Mouse (Mus musculus): ENCODE measurements around the gene Dag1.
"Not testable (repeated sequence)": the region's sequence is repeated elsewhere in the genome, so short reads cannot be mapped to it uniquely, and the experiment has no call there.

Dag1 gene

DNA sequence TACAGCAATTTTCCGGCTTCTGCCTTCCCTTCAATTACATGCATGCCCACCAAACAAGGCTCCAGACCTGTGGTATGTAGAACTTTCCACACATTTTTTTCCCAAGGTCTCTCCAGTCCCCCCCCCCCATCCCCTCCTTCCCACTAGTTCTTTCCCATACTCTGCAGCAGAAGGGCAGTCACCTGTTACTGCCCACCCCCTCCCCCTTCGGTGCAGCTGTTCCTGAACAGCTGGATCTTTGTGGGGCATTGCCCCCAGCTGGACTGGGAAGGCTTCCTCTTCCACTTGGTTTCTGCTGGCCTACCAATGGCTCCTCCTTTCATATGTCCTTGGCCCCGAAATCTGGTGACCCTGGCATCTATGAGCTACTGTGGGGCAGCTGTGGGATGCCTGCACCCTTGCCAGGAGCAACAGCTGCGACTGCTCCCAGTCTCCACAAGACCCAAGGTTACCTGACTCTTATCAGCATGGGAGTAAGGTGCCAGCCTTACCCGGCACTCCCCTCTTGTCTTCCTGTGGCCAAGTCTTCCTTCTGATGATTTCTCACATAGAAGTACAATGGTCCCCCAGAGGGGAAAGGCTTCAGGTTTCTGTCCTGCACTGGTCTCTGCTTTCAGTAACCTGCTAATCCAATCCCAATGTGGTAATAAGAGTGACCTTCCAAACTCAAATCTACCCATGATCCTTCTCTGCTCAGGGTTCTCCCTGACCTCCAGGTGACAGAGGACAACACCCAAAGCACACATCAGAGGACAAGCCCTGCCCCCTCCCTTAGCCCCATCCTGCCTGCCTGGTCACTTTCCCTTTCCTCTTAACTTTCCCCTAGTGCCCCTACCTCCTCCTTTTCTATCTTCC is 10.9 kb upstream of the Dag1 start:
- DNase-seq (ENCODE audit: extremely low read depth, low read depth, low spot score) = no peak

DNA sequence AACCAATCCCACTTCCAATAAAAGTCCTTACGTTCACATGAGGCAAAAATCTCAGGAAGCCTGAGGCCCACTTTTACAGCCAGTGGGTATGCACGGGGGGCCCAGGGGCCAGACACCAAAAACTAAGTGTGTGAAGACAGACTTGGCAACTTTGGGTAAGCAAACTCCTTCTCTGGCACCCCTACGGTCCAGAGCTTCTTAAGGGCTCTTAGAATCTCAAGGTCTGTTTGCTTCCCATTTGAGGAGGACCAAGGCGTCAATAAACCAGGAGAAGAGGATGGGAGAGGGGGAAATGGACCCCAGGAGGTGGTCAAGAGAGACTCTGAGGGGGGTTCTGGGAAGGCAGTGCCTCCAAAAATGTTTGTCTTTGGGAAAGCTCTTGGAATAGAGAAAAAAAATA is 9.7 kb upstream of the Dag1 start:
- DNase-seq (ENCODE audit: extremely low read depth, low read depth, low spot score) = no peak

DNA sequence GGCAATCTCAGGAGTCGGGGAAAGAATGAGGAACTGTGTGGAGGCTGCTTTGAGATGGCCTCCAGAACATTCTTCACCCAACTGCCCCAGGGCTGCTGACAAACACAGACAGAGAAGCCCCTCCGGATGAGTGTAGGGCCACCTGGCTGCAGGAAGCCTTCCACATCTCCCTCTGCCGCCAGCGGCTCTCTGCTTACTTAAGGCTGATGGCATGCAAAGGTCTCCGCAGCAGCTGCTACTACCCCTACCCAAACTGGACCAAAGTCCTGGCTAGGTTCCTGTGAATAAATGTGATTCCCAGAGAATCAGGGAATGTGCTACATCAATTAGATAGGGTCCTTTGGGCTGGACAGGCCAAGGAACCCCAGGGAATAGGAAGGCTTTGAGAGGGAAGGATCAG is 8.9 kb upstream of the Dag1 start:
- no peak for DNase-seq (ENCODE audit: extremely low read depth, low read depth, low spot score)

DNA sequence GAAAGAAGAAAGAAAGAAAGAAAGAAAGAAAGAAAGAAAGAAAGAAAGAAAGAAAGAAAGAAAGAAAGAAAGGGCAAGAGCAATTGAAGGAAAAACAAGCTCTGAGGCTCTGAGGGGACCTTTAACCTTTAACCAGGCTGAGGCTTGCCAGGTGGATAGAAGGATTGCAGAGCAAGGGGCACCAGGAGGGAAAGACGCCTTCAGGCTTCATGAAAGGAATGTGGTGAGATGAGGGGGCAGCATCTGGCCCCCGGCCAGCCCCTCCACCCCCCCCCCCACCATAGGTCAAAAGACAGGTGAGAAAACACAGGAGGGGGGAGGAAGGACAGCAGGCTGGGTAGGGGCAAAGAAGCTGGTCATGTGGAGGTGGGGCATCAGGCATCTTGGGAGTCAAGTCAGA is 8.2 kb upstream of the Dag1 start:
- no peak for DNase-seq (ENCODE audit: extremely low read depth, low read depth, low spot score)

DNA sequence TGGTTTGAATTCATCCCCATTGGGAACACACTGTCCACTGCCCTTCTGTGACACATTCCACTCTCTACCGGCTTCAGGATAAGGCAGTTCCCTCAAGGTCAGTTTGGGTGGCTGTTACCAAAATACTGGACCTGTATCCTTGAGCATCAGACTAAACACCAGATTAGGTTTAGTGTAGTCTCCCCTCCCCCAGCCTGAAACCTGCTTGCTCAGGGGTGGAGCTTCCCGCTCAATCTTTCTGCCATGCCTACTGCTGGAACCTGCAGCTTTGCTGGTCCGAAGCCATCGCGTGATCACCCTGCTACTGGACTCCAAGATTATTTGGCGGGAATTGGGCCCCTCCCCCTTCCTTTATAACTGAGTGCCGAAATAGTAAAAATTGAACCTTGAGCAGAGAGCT is 4.9 kb upstream of the Dag1 start:
- not testable (repeated sequence) for DNase-seq (ENCODE audit: extremely low read depth, low read depth, low spot score)

DNA sequence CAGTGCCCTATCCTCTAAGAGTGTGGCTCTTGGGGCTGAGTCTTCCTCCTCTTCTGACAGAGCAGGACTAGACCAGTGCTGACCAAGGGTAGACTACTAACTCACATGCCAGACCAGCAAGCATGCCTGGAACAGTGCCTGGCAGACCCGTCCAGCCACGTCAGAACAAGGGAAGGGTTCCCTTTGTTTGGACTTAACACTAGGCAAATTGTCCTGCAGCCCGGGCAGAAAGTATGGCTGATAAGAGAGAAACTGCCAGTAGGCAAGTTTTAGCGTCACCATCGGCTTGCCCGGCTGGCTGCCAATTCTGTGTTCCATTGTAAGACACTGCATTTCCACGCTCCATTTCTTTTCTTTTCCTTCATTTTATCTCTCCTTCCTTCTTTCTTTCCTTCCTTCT is 3.9 kb upstream of the Dag1 start:
- no peak for DNase-seq (ENCODE audit: extremely low read depth, low read depth, low spot score)

DNA sequence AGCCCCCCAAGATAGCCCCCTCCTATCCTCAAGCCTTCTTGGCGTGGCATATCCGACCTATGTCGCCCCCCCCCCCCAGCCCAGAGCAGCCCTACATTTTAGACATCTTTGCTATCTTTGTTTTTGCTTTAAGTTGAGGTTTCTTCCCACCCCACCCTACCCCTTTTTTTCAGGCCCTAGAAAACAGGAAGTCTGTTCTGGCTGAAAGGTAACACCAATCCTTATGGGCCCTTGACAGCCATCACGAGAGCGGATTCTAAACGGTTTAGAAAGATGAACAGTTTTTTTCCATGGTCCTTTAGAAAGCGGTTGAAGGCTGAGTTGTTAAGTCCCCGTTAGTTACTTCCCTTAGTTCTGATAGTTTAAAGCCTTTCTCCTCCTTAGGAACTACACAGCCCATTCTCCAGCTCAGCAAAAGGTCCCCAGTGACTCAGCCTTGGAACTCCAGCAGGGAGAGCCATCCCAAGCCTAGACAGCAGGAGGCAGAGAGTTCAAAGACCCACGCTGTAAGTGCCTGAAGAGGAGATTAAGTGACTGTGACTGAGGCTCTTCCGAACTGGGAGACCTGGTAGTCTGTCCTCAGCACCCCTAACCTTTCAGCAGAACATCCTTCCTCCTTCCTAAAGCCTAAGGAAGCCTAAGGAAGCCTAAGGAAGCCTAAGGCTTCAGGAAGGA is 2.6 kb upstream of the Dag1 start:
- DNase-seq (ENCODE audit: extremely low read depth, low read depth, low spot score) = no peak

DNA sequence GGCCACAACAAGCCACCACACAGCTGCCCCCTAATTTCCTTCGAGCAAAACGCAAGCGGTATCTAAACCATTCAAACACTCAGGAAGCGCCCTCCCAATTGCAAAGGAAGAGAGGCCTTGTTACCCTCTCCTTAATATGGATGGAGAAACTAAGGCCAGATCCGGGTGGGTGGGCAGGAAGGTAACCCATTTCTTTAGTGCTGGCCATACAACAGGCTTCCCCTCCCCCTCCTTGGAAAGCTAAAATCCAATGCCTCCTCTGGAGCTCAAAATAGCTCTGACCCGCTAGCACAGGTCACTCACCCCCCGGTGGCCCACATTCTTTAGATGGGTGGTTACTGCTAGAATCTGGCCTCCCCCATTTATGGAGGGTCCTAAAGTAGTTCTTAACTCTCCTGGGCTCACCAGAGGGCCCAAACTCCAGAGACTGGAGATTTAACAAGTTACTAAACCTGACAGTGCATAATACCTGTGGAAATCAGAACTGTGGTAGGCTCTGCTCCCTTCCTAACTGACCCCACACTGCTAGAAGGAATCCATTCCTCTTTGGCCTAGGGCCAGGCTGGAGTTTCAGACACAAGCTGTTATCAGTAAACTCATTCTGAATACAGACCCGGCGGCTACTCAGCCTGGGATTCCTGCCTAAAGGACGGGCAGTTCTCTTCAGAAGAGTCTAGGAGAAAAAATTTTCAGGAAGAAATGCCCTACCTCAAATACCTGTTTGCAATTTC is 598 bp upstream of the Dag1 start:
- DNase-seq (ENCODE audit: extremely low read depth, low read depth, low spot score) = no peak

DNA sequence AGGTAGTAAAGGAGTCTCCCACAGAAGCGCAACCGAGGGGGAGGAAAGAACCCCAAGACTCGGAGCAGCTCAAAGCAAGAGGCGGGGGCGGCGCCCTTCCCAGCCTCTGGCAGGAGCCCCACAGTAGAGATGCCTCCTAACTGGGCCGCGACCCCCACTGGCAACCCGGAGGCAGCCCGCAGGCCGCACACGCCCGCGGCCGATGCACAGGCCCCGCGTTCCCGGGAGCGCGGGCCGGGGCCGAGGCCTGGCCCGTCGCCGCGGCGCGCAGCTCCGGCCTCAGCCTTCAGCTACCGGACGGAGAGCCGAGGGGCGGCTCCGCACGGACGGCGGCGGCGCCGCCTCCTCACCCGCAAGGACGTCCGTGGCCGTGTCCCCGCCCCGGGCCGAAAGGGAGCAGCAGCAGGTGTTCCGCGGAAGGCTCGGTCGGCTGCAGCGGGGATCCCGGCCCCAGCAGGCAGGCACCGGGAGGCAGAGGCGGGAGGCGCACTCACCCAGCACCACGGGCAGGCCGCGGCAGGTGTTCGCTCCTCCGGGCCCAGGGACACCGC is 552 bp downstream of the Dag1 start:
- no peak for DNase-seq (ENCODE audit: extremely low read depth, low read depth, low spot score)

DNA sequence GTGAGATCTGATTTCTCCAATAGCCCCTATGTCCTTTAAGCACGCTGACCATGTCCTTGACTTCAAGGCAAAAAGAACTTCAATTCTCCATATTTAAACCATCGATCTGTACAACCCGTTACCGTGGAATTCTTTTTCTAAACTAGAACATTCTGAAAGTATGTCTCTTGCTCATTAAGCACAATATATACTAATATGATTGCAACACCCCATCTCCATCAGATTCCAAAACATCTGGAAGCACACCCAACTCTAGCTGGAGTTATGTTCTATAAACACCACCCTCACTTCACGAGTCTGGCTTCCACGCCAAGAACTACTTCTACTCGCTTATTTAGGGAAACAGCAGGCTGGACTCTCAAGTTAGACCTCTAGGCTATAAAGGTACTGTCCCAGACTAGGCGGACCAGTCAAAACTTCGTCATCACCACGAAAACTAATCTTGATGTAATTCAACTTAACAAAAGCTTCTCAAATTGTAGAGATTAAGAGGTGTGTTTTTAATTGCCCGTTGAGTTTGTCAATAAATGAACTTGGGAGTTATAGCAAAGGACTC is 1.2 kb downstream of the Dag1 start:
- no peak for DNase-seq (ENCODE audit: extremely low read depth, low read depth, low spot score)

DNA sequence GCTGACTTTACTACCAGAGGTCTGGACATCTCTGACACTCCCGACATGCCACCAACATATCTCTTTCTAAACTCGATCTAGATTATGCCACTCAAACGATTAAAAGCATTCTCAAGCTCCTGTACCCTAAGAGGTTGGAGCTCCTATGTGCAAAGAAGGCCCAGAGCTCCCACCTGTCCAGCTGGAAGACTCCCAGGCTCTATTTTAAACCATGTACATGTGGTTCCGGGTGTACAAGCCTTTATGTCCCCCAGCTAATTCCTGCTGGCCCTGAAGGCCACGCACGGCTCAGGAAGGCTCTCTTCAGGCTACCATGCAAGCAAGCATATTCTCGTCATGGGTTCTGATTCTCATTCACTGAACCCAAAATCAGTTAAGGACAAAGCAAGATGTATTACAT is 1.9 kb downstream of the Dag1 start:
- no peak for DNase-seq (ENCODE audit: extremely low read depth, low read depth, low spot score)

DNA sequence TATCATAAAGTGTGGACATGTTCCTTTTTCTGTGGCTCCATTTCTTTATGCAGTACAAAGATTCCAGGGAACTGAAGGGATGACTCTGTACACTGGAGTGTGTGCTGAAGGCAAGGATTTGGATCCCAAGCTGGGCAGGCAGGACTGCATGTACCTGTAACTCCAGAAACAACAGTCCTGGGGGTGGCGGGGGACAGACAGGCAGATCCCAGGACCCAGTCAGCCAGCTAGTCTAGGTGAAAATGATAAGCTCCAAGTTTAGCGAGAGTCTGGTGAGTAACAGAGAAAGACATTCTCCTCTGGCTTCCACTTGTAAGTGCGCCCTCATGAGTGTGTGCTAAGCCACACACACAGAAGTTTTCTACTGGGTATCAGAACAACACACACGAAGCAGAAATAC is 3.2 kb downstream of the Dag1 start:
- DNase-seq (ENCODE audit: extremely low read depth, low read depth, low spot score) = no peak

DNA sequence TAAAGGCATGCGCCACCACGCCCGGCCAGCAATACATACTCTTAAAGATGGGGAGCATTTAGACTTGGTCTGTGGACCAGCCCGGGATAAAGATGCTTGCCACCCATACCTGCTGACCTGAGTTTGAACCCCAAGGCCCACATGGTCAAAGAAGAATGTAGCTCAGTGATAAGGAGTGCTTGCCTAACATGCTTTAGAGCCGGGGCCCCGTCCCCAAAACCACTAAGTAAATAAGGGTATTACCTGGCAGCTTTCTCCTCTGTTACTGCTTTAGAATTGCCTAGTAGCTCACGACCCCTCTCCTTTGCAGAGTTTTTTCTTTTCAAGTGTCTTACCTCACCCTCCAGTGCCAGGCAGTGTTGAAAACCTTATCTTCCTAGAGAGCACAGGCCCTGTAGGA is 11.0 kb downstream of the Dag1 start:
- DNase-seq (ENCODE audit: extremely low read depth, low read depth, low spot score) = no peak

DNA sequence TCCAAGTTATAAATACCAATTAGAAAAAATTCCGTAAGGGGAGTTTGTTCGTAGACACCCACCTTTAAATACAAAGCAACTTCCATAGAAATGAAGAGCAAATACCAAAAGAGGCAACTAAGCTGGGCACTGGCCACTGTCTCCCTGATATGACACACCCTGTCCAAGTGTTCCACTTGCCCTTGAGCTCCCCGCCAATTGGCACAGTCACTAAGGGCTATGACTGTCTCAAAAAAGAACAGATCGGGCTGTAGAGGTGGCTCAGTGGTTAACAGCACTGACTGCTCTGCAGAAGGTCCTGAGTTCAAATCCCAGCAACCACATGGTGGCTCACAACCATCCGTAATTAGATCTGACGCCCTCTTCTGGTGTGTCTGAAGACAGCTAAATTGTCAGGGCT is 11.9 kb downstream of the Dag1 start:
- DNase-seq (ENCODE audit: extremely low read depth, low read depth, low spot score) = no peak

DNA sequence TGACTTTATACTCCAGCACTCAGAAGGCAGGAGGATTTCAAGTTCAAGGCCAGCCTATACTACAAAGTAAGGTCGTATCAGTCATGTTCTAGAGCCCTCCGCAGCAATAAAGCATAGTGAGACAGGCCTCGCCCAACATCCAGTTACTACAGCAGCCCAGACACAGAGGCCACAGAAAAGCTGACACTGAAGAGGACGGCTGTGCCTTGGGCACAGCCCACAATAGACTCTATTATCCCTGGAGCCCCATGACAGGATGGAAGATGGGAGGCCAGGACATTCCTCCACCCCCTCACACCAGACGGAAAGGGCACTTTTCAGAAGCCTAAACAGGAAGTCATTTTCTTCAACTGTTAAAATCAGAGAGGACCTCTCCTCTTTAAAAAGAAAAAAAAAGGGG is 14.8 kb downstream of the Dag1 start:
- DNase-seq (ENCODE audit: extremely low read depth, low read depth, low spot score) = no peak

DNA sequence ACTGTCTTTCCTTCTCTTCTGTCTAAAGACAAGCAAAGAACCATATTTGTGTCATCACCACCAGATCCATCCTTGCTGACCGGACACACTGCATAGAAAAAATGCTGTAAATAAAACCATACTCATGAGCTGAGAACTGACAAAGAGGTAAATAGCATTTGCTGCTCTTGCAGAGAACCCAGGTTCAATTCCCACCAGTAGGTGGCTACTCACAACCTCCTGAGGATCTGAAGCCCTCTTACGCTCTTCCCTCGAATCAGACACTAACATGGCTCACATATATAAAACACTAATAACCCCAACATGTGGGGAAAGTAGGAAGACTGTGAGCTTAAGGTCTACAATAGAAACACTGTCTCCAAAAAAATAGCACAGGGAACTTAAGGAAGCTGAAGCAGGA is 18.8 kb downstream of the Dag1 start:
- DNase-seq (ENCODE audit: extremely low read depth, low read depth, low spot score) = no peak

DNA sequence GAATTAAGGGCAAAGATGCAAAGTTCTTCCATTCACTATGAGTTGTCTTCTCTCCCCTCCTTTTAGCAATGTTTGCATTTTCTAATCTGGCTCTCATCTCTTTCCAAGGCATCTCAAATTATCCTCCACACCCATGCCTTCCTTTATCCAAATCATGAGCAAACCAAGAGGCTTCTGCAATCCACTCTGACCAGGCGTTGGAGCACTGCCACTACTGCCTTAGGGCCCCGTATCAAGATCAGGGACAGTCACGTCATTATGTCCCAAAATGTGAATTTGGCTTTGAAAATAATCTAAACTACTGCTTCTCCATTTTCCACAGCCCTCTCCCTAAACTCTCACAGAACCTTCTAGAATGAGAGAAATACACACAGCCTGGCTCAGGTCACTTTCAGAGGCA is 19.2 kb downstream of the Dag1 start:
- no peak for DNase-seq (ENCODE audit: extremely low read depth, low read depth, low spot score)

DNA sequence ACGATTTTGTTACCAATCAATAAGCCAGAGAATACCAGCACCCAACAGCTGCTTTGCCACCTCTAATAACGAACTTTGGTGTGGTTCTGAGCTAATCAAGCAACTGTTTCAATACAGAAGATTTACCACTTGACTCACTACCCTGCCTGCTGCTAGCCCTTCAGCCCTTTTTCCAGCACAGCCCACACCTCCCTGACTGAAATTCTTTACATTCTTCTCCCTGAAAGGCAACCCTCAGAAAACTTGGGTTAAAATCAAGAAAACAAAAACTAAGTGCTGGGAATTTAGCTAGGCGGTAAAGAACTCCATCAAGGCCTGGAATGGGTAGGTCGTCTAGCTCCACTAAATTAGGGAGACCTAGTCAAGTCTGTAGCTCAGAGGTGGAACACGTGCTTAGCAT is 23.8 kb downstream of the Dag1 start:
- DNase-seq (ENCODE audit: extremely low read depth, low read depth, low spot score) = no peak

DNA sequence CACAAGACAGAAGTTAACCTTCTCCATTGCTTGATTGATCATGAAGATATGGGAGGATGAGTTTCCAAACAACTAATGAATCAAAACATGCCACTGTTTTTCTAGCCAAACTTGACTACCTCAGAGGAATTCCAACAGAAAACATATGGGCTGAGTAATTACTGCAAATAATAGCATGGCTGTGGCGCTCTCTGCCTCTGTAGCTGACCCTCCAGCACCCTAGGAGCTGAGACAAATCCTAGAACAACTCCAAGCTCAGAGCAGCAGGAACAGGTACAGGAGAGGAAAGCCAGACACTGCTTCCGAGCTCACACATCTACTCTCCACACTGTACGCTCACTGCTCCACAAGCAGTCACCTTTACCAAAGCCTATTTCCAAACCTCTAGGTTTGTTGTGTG is 24.9 kb downstream of the Dag1 start:
- no peak for DNase-seq (ENCODE audit: extremely low read depth, low read depth, low spot score)

DNA sequence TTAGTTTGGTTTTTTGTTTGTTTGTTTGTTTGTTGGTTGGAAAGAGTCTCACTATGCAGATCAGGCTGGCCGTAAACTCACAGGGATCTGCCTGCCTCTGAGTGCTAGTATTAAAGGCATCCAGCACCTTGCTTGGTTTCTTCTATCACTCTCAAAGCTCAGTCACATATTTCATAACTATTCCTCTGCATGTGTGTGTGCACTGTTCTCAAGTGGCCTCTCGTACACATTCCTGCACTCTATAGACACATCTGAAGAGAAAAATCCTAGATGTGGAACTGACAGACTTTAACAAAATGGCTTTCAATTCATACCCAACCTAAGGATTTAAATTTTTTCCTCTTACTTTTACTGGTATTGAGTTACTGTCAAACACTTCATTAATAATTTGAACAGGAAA is 25.4 kb downstream of the Dag1 start:
- DNase-seq (ENCODE audit: extremely low read depth, low read depth, low spot score) = no peak

DNA sequence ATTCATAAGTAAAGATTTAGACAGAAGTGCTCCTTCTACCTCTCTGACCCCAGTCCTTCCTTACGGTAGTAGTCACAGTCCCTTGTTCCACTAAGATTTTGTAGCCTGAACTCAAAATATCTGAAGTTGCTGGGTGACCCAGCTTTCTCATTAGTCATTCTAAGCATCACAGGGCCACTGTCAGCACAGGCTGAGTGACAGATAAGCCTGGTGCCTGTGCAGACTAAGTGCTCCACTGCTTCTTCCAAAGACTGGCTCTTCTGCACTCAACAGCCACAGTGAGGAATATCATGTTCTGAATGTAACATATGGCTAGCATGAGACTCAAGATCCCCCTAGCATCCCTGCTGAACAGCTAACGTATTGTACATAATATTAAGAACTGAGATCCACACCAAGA is 29.1 kb downstream of the Dag1 start:
- no peak for DNase-seq (ENCODE audit: extremely low read depth, low read depth, low spot score)

DNA sequence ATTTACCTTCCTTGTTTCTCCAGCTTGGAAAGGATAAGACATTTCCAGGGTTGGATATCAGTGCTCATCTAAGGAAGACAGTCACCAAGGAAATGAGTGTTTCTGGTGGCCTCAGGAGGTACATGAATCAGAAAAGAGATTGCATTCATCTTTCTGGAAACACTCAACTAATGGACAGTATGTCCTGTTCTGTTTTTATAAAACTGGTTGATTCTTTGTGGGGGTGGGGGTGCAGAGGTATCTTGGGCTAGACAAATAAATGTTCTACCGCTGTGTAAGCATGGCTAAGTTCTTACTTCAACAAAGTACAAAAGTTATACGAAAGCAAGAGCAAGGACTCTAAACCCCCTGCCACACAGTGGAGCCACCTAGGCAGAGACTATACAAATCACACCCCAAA is 30.9 kb downstream of the Dag1 start:
- no peak for DNase-seq (ENCODE audit: extremely low read depth, low read depth, low spot score)
